Mouse (Mus musculus): ENCODE results near the gene Lrrc71. TPM values are rescaled to one million over a fixed set of nuclear protein-coding genes. Genes with fewer than 3 reads are reported as not detected.

The Lrrc71 gene
- polyA plus RNA-seq, 2 experiments: 0.33 to 0.52 TPM

- peak overlapping the region; percentile 11; the same call in 1 of the 2 replicates for H3K4me3 ChIP-seq (replicated peaks; ENCODE audit: low read length)
- peak overlapping the region; percentile 41 for H3K4me2 ChIP-seq (replicated peaks; ENCODE audit: low read depth, low read length, severe bottlenecking)
- H3K9me3 ChIP-seq (ENCODE audit: control insufficient read depth, low read length): no peaks in the 10 kb centered on the region
- DNase-seq (ENCODE audit: low spot score) (peak; percentile 89), ATAC-seq (ENCODE audit: low FRiP score, low read depth) (peak; percentile 74)
- 8% methylated on average over 15 of the region's 15 CpGs for WGBS
- TF ChIP-seq POLR2A (IDR thresholded peaks at IDR 0.05; ENCODE audit: borderline replicate concordance, extremely low read depth, insufficient read depth, insufficient read length): no peak
- peaks cover 5% of the 10 kb centered on the region for H3K36me3 ChIP-seq (ENCODE audit: control insufficient read depth, insufficient read depth, low read length)
- peaks cover 56% of the 10 kb centered on the region for H3K4me1 ChIP-seq (ENCODE audit: control insufficient read depth, insufficient read depth, low read length)
- H3K27me3 ChIP-seq (ENCODE audit: control insufficient read depth, insufficient read depth, low read length): no peaks in the 10 kb centered on the region
- H3K27ac ChIP-seq (replicated peaks; ENCODE audit: low read depth, low read length): peak overlapping the region; percentile 88
- peak overlapping the region; percentile 38 for H3K9ac ChIP-seq (ENCODE audit: low read depth, low read length, severe bottlenecking)
Observed at GRCm38 (mm10) chr3:87763683-87764289, 15.4 kb upstream of the Lrrc71 start.

GRCm38 (mm10) chr3:87763202-87763601, 14.8 kb upstream of the Lrrc71 start:
- TF ChIP-seq POLR2A (IDR thresholded peaks at IDR 0.05; ENCODE audit: borderline replicate concordance, extremely low read depth, insufficient read depth, insufficient read length): no peak
- Histone ChIP-seq H3K9me3 (ENCODE audit: control insufficient read depth, low read length) (no peaks in the 10 kb centered on the region), H3K4me1 (ENCODE audit: control insufficient read depth, insufficient read depth, low read length) (peaks cover 56% of the 10 kb centered on the region), H3K4me2 (replicated peaks; ENCODE audit: low read depth, low read length, severe bottlenecking) (peak overlapping the region; percentile 41), H3K27ac (replicated peaks; ENCODE audit: low read depth, low read length) (peak overlapping the region; percentile 88), H3K9ac (ENCODE audit: low read depth, low read length, severe bottlenecking) (no peak overlapping the region), H3K4me3 (replicated peaks; ENCODE audit: low read length) (no peak overlapping the region), H3K36me3 (ENCODE audit: control insufficient read depth, insufficient read depth, low read length) (peaks cover 5% of the 10 kb centered on the region), H3K27me3 (ENCODE audit: control insufficient read depth, insufficient read depth, low read length) (no peaks in the 10 kb centered on the region)
- DNase-seq (ENCODE audit: low spot score) (no peak), ATAC-seq (ENCODE audit: low FRiP score, low read depth) (no peak)
- 38% methylated on average over 4 of the region's 4 CpGs for WGBS

- peak overlapping the region; percentile 21; the same call in 1 of the 2 replicates for H3K4me2 ChIP-seq (replicated peaks; ENCODE audit: low read depth, low read length, severe bottlenecking)
- no peaks in the 10 kb centered on the region for H3K9me3 ChIP-seq (ENCODE audit: control insufficient read depth, low read length)
- H3K27ac ChIP-seq (replicated peaks; ENCODE audit: low read depth, low read length): peak overlapping the region; percentile 52
- no peaks in the 10 kb centered on the region for H3K27me3 ChIP-seq (ENCODE audit: control insufficient read depth, insufficient read depth, low read length)
- H3K9ac ChIP-seq (ENCODE audit: low read depth, low read length, severe bottlenecking): peak overlapping the region; percentile 21; the same call in 1 of the 2 replicates
- no peak for DNase-seq (ENCODE audit: low spot score)
- WGBS: 39% methylated on average over 20 of the region's 20 CpGs
- ATAC-seq (ENCODE audit: low FRiP score, low read depth): no peak
- no peak for TF ChIP-seq POLR2A (IDR thresholded peaks at IDR 0.05; ENCODE audit: borderline replicate concordance, extremely low read depth, insufficient read depth, insufficient read length)
- H3K4me1 ChIP-seq (ENCODE audit: control insufficient read depth, insufficient read depth, low read length): peaks cover 47% of the 10 kb centered on the region
- H3K4me3 ChIP-seq (replicated peaks; ENCODE audit: low read length): no peak overlapping the region
- H3K36me3 ChIP-seq (ENCODE audit: control insufficient read depth, insufficient read depth, low read length): peaks cover 5% of the 10 kb centered on the region
Observed at GRCm38 (mm10) chr3:87761408-87762375, 13.3 kb upstream of the Lrrc71 start.

GRCm38 (mm10) chr3:87758641-87759040, 10.2 kb upstream of the Lrrc71 start:
- no peak for DNase-seq (ENCODE audit: low spot score)
- WGBS: 34% methylated on average over 5 of the region's 5 CpGs
- no peak overlapping the region for H3K27ac ChIP-seq (replicated peaks; ENCODE audit: low read depth, low read length)
- no peak overlapping the region for H3K9ac ChIP-seq (ENCODE audit: low read depth, low read length, severe bottlenecking)
- H3K36me3 ChIP-seq (ENCODE audit: control insufficient read depth, insufficient read depth, low read length): peaks cover 8% of the 10 kb centered on the region
- no peak overlapping the region for H3K4me3 ChIP-seq (replicated peaks; ENCODE audit: low read length)
- H3K27me3 ChIP-seq (ENCODE audit: control insufficient read depth, insufficient read depth, low read length): no peaks in the 10 kb centered on the region
- ATAC-seq (ENCODE audit: low FRiP score, low read depth): no peak
- H3K4me2 ChIP-seq (replicated peaks; ENCODE audit: low read depth, low read length, severe bottlenecking): no peak overlapping the region
- TF ChIP-seq POLR2A (IDR thresholded peaks at IDR 0.05; ENCODE audit: borderline replicate concordance, extremely low read depth, insufficient read depth, insufficient read length): no peak
- peaks cover 23% of the 10 kb centered on the region for H3K4me1 ChIP-seq (ENCODE audit: control insufficient read depth, insufficient read depth, low read length)
- no peaks in the 10 kb centered on the region for H3K9me3 ChIP-seq (ENCODE audit: control insufficient read depth, low read length)

GRCm38 (mm10) chr3:87756488-87756887, 8.1 kb upstream of the Lrrc71 start:
- Histone ChIP-seq H3K9ac (ENCODE audit: low read depth, low read length, severe bottlenecking) (no peak overlapping the region), H3K27me3 (ENCODE audit: control insufficient read depth, insufficient read depth, low read length) (no peaks in the 10 kb centered on the region), H3K36me3 (ENCODE audit: control insufficient read depth, insufficient read depth, low read length) (peaks cover 8% of the 10 kb centered on the region), H3K4me3 (replicated peaks; ENCODE audit: low read length) (no peak overlapping the region), H3K4me2 (replicated peaks; ENCODE audit: low read depth, low read length, severe bottlenecking) (no peak overlapping the region), H3K4me1 (ENCODE audit: control insufficient read depth, insufficient read depth, low read length) (peaks cover 4% of the 10 kb centered on the region; the same call in 1 of the 2 replicates), H3K9me3 (ENCODE audit: control insufficient read depth, low read length) (no peaks in the 10 kb centered on the region), H3K27ac (replicated peaks; ENCODE audit: low read depth, low read length) (no peak overlapping the region)
- WGBS: 51% methylated on average over 20 of the region's 20 CpGs
- DNase-seq (ENCODE audit: low spot score) (no peak), ATAC-seq (ENCODE audit: low FRiP score, low read depth) (0 out of 2 replicates have a peak, but pooled peaks have one; percentile 6)
- no peak for TF ChIP-seq POLR2A (IDR thresholded peaks at IDR 0.05; ENCODE audit: borderline replicate concordance, extremely low read depth, insufficient read depth, insufficient read length)
